Mouse (Mus musculus) skeletal muscle tissue, adult 2 months (tissue): Measurements from ENCODE around the gene Vmn1r123.
"Not testable (repeated sequence)": the region's sequence is repeated elsewhere in the genome, so short reads cannot be mapped to it uniquely, and the experiment has no call there.

Experiments used
- DNase-seq: peaks from one replicate; pipeline ENCODE4 v3.0.0-alpha.2; 2012; ENCODE audit warnings: low read depth, low spot score

The Vmn1r123 gene

DNA sequence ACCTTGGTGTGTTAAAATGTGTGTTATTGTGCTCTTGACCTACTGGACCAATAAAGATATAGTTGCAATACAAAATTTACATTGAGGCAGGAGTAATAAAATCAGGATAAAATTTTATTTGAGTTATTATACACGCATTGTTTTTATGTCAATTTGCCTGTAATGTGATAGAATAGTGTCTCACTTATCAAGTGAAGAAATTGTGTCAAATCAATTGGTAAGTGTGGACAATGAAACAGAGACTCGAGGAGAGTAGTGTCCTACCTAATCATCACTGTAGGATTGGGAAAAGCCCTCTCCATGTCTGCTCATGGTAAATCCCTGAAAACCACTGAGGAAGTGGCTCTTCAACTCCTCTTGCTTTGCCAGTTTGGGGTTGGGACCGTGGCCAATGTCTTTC, at the start of gene Vmn1r123:
Gene Vmn1r123, plus strand, starts transcription at position 301 of the 400 bp plus-strand sequence.
- not testable (repeated sequence) for DNase-seq

DNA sequence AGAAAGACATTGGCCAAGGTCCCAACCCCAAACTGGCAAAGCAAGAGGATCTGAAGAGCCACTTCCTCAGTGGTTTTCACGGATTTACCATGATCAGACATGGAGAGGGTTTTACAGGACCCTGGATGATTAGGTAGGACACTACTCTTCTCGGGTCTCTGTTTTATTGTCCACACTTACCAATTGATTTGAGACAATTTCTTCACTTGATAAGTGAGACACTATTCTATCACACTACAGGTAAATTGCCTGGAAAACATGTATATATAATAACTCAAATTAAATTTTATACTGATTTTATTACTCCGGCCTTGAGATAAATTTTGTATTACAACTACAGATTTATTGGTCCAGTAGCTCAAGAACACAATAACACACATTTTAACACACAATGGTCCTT, 28.0 kb upstream of the Vmn1r123 start, which contains the start of gene Vmn1r122:
Gene Vmn1r122, minus strand, starts transcription at position 101 of the 400 bp plus-strand sequence.
- DNase-seq, result not testable (repeated sequence)

DNA sequence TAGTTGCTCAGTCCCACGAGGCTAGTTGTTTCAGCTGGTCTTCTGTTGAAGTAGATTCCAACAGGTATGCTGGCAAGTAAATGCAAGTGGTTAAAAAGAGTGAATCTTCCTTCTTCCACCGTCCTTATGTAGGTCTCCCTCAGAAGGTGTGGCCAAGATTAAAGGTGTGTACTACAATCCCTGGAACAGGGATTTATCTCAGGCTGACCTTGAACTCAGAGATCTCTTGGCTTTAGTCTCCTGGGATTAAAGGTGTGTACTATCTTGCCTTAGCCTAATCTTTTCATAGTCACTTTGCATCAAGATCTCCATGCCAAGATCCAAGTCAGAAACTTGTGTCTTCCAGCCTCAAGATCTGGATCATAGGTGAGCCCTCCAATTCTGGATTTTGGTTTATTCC, 28.3 kb downstream of the Vmn1r123 start, which contains the start of gene Gm5157:
Gene Gm5157, minus strand, starts transcription at position 101 of the 400 bp plus-strand sequence.
- DNase-seq, result not testable (repeated sequence)
